In genomic region chr13:71690069-71690817, GRCm38 (mm10) we compare ENCODE assay signal across 14 mouse cellular contexts.
DNase-seq lines count a peak whose midpoint lies in the region; ATAC-seq lines count a peak whose summit lies in the region.
"Had no signal": no experiment of that assay in that cellular context is flagged by ENCODE, and none has a peak within 500 bp of the region (broad histone marks: within the 10 kb centered on the region; RNA-seq: fewer than 3 reads in every experiment).

No protein-coding gene starts in this region.

- no peak overlapping the region for H3K27ac ChIP-seq in embryonic facial prominence, embryonic 14.5 days (replicated peaks; ENCODE audit: low read depth, low read length)
- H3K27ac ChIP-seq in hindbrain, embryonic 14.5 days: no peak overlapping the region
- peak overlapping the region; percentile 43; the same call in 1 of the 2 replicates for H3K27ac ChIP-seq in midbrain, embryonic 16.5 days (ENCODE audit: low read length)
- H3K27ac ChIP-seq: gastrocnemius, adult 2 months; liver, embryonic 13.5 days; macrophage had no signal

- peak overlapping the region; percentile 26; the same call in 1 of the 2 replicates for H3K4me2 ChIP-seq in embryonic facial prominence, embryonic 14.5 days (ENCODE audit: low read depth, low read length)
- H3K4me2 ChIP-seq in hindbrain, embryonic 14.5 days (replicated peaks): peak overlapping the region; percentile 38
- H3K4me2 ChIP-seq in midbrain, embryonic 16.5 days (ENCODE audit: low read length): peak overlapping the region; percentile 35
- H3K4me2 ChIP-seq: liver, embryonic 13.5 days had no signal

- ATAC-seq in embryonic facial prominence, embryonic 14.5 days (ENCODE audit: low read depth): no peak
- ATAC-seq in hindbrain, embryonic 14.5 days (ENCODE audit: low FRiP score): peak; percentile 34; the same call in 1 of the 2 replicates
- peak; percentile 75 for ATAC-seq in midbrain, embryonic 16.5 days
- no peak for ATAC-seq in granulocyte monocyte progenitor cell, adult 5-6 weeks (replicated peaks; ENCODE audit: poor library complexity, severe bottlenecking)

- H3K4me3 ChIP-seq in embryonic facial prominence, embryonic 14.5 days (ENCODE audit: low read depth, low read length): no peak overlapping the region
- H3K4me3 ChIP-seq in hindbrain, embryonic 14.5 days (replicated peaks; ENCODE audit: low read length): 0 out of 2 replicates have a peak overlapping the region, but pooled peaks have one; percentile 7
- no peak overlapping the region for H3K4me3 ChIP-seq in midbrain, embryonic 16.5 days (ENCODE audit: low read depth, low read length)
- H3K4me3 ChIP-seq: gastrocnemius, adult 2 months; liver, embryonic 13.5 days had no signal

- H3K9me3 ChIP-seq in embryonic facial prominence, embryonic 14.5 days (ENCODE audit: control insufficient read depth, low read length): no peaks in the 10 kb centered on the region
- H3K9me3 ChIP-seq in hindbrain, embryonic 14.5 days (ENCODE audit: control insufficient read depth, low read length): no peaks in the 10 kb centered on the region
- H3K9me3 ChIP-seq in midbrain, embryonic 16.5 days (replicated peaks; ENCODE audit: control insufficient read depth, low read length, poor library complexity, severe bottlenecking): no peaks in the 10 kb centered on the region
- H3K9me3 ChIP-seq: liver, embryonic 13.5 days had no signal

- H3K4me1 ChIP-seq in embryonic facial prominence, embryonic 14.5 days (ENCODE audit: control insufficient read depth, insufficient read depth, low read length): no peaks in the 10 kb centered on the region
- no peaks in the 10 kb centered on the region for H3K4me1 ChIP-seq in hindbrain, embryonic 14.5 days (replicated peaks; ENCODE audit: control insufficient read depth, insufficient read depth, low read length)
- H3K4me1 ChIP-seq in midbrain, embryonic 16.5 days (ENCODE audit: control insufficient read depth, insufficient read depth, low read length): peaks cover 10% of the 10 kb centered on the region; the same call in 1 of the 2 replicates
- H3K4me1 ChIP-seq: liver, embryonic 13.5 days had no signal

- no peaks in the 10 kb centered on the region for H3K36me3 ChIP-seq in embryonic facial prominence, embryonic 14.5 days (ENCODE audit: control insufficient read depth, insufficient read depth, low read length)
- no peaks in the 10 kb centered on the region for H3K36me3 ChIP-seq in hindbrain, embryonic 14.5 days (replicated peaks; ENCODE audit: control insufficient read depth, insufficient read depth)
- no peaks in the 10 kb centered on the region for H3K36me3 ChIP-seq in midbrain, embryonic 16.5 days (ENCODE audit: control insufficient read depth, insufficient read depth, low read length)
- H3K36me3 ChIP-seq: G1E; liver, embryonic 13.5 days had no signal

- WGBS in embryonic facial prominence, embryonic 14.5 days: 17% methylated on average over 20 of the region's 20 CpGs
- WGBS in hindbrain, embryonic 14.5 days: 20% methylated on average over 20 of the region's 20 CpGs
- 10% methylated on average over 20 of the region's 20 CpGs for WGBS in midbrain, embryonic 16.5 days

- H3K9ac ChIP-seq in embryonic facial prominence, embryonic 14.5 days (ENCODE audit: low read depth, low read length): no peak overlapping the region
- 0 out of 2 replicates have a peak overlapping the region, but pooled peaks have one; percentile 20 for H3K9ac ChIP-seq in hindbrain, embryonic 14.5 days
- no peak overlapping the region for H3K9ac ChIP-seq in midbrain, embryonic 16.5 days (ENCODE audit: low read depth, low read length)
- H3K9ac ChIP-seq: liver, embryonic 13.5 days had no signal

- DNase-seq in cerebellum, postnatal 10 days: peak; percentile 6 to 15
- no peak for DNase-seq in cerebellum, adult 11 months
- no peak for DNase-seq in embryonic facial prominence, embryonic 14.5 days (ENCODE audit: low spot score)
- DNase-seq in hindbrain, embryonic 14.5 days (ENCODE audit: low spot score): peak; percentile 61
- DNase-seq in heart, adult 9 months (ENCODE audit: low spot score in 2 of 2): no peak
- DNase-seq in ovary, postnatal 10 days (ENCODE audit: low spot score): no peak
- DNase-seq: gastrocnemius, adult 2 months; kidney, adult 18-20 months; liver, embryonic 13.5 days; spleen, adult 18-20 months had no signal

- H3K27me3 ChIP-seq in embryonic facial prominence, embryonic 14.5 days (replicated peaks; ENCODE audit: control insufficient read depth, insufficient read depth, low read length): 0 out of 2 replicates have a peak, but pooled peaks cover 4% of the 10 kb centered on the region
- no peaks in the 10 kb centered on the region for H3K27me3 ChIP-seq in hindbrain, embryonic 14.5 days (ENCODE audit: control insufficient read depth, insufficient read depth, low read length)
- H3K27me3 ChIP-seq in midbrain, embryonic 16.5 days (ENCODE audit: control insufficient read depth, insufficient read depth, low read depth, low read length): no peaks in the 10 kb centered on the region
- H3K27me3 ChIP-seq: liver, embryonic 13.5 days had no signal

Comparison
In these comparisons a context has a peak if more than half of its experiments do, and no peak if none do; other contexts are left out.
1. DNase-seq: peak in cerebellum, postnatal 10 days (2 of 2) and hindbrain, embryonic 14.5 days (single experiment); none in cerebellum, adult 11 months (single experiment), embryonic facial prominence, embryonic 14.5 days (single experiment), heart, adult 9 months (0 of 2) and ovary, postnatal 10 days (single experiment).
2. ATAC-seq: peak in hindbrain, embryonic 14.5 days (single experiment) and midbrain, embryonic 16.5 days (single experiment); none in embryonic facial prominence, embryonic 14.5 days (single experiment) and granulocyte monocyte progenitor cell, adult 5-6 weeks (single experiment).
3. Peak in every context shown above with its lines, with median percentiles within 50 percentile points of each other: H3K4me2 ChIP-seq.